Mouse (Mus musculus): ENCODE results near the gene Icos. TPM values are rescaled to one million over a fixed set of nuclear protein-coding genes. Genes with fewer than 3 reads are reported as not detected.

Icos gene
- polyA plus RNA-seq, 1 experiment from 2014 or later: 0.38 TPM

- Histone ChIP-seq H3K4me1 (ENCODE audit: control insufficient read depth, insufficient read depth, low read length) (no peaks in the 10 kb centered on the region), H3K27ac (ENCODE audit: low read depth, low read length) (no peak overlapping the region), H3K27me3 (ENCODE audit: control insufficient read depth, insufficient read depth, low read length) (no peaks in the 10 kb centered on the region), H3K9me3 (ENCODE audit: control insufficient read depth, low read length) (no peaks in the 10 kb centered on the region), H3K4me3 (ENCODE audit: low read depth, low read length) (no peak overlapping the region), H3K4me2 (ENCODE audit: low read depth) (no peak overlapping the region), H3K36me3 (ENCODE audit: control insufficient read depth, insufficient read depth, low read length) (no peaks in the 10 kb centered on the region), H3K9ac (ENCODE audit: low read length) (no peak overlapping the region)
- ATAC-seq (ENCODE audit: insufficient read depth, low FRiP score, low TSS enrichment): no peak
- WGBS: 89% methylated on average over 7 of the region's 7 CpGs
- no peak for DNase-seq (ENCODE audit: low spot score)
These were observed 24.1 kb downstream of the Icos start for GRCm38 (mm10) chr1:61001786-61002354.

- DNase-seq (ENCODE audit: low spot score) (no peak), ATAC-seq (ENCODE audit: insufficient read depth, low FRiP score, low TSS enrichment) (no peak)
- Histone ChIP-seq H3K4me3 (ENCODE audit: low read depth, low read length) (no peak overlapping the region), H3K27me3 (ENCODE audit: control insufficient read depth, insufficient read depth, low read length) (no peaks in the 10 kb centered on the region), H3K36me3 (ENCODE audit: control insufficient read depth, insufficient read depth, low read length) (no peaks in the 10 kb centered on the region), H3K9me3 (ENCODE audit: control insufficient read depth, low read length) (no peaks in the 10 kb centered on the region), H3K27ac (ENCODE audit: low read depth, low read length) (no peak overlapping the region), H3K4me2 (ENCODE audit: low read depth) (no peak overlapping the region), H3K9ac (ENCODE audit: low read length) (no peak overlapping the region), H3K4me1 (ENCODE audit: control insufficient read depth, insufficient read depth, low read length) (no peaks in the 10 kb centered on the region)
- 100% methylated on average over 2 of the region's 2 CpGs for WGBS
These were observed 28.5 kb downstream of the Icos start for GRCm38 (mm10) chr1:61006229-61006628.

GRCm38 (mm10) chr1:61007516-61007915 lies 29.8 kb downstream of the Icos start:
- Histone ChIP-seq H3K4me3 (ENCODE audit: low read depth, low read length) (no peak overlapping the region), H3K4me2 (ENCODE audit: low read depth) (no peak overlapping the region), H3K9ac (ENCODE audit: low read length) (no peak overlapping the region), H3K9me3 (ENCODE audit: control insufficient read depth, low read length) (no peaks in the 10 kb centered on the region), H3K36me3 (ENCODE audit: control insufficient read depth, insufficient read depth, low read length) (no peaks in the 10 kb centered on the region), H3K27ac (ENCODE audit: low read depth, low read length) (no peak overlapping the region), H3K4me1 (ENCODE audit: control insufficient read depth, insufficient read depth, low read length) (no peaks in the 10 kb centered on the region), H3K27me3 (ENCODE audit: control insufficient read depth, insufficient read depth, low read length) (no peaks in the 10 kb centered on the region)
- DNase-seq (ENCODE audit: low spot score) (no peak), ATAC-seq (ENCODE audit: insufficient read depth, low FRiP score, low TSS enrichment) (no peak)

- H3K27ac ChIP-seq (ENCODE audit: low read depth, low read length): no peak overlapping the region
- H3K27me3 ChIP-seq (ENCODE audit: control insufficient read depth, insufficient read depth, low read length): no peaks in the 10 kb centered on the region
- H3K9me3 ChIP-seq (ENCODE audit: control insufficient read depth, low read length): no peaks in the 10 kb centered on the region
- ATAC-seq (ENCODE audit: insufficient read depth, low FRiP score, low TSS enrichment) (no peak), DNase-seq (ENCODE audit: low spot score) (no peak)
- H3K36me3 ChIP-seq (ENCODE audit: control insufficient read depth, insufficient read depth, low read length): no peaks in the 10 kb centered on the region
- no peak overlapping the region for H3K9ac ChIP-seq (ENCODE audit: low read length)
- WGBS: 72% methylated on average over 1 of the region's 1 CpGs
- H3K4me3 ChIP-seq (ENCODE audit: low read depth, low read length): no peak overlapping the region
- H3K4me2 ChIP-seq (ENCODE audit: low read depth): no peak overlapping the region
- H3K4me1 ChIP-seq (ENCODE audit: control insufficient read depth, insufficient read depth, low read length): no peaks in the 10 kb centered on the region
These were observed 38.9 kb downstream of the Icos start for GRCm38 (mm10) chr1:61016578-61017118.

GRCm38 (mm10) chr1:61026712-61027111 lies 49.0 kb downstream of the Icos start:
- Histone ChIP-seq H3K36me3 (ENCODE audit: control insufficient read depth, insufficient read depth, low read length) (no peaks in the 10 kb centered on the region), H3K9ac (ENCODE audit: low read length) (no peak overlapping the region), H3K9me3 (ENCODE audit: control insufficient read depth, low read length) (no peaks in the 10 kb centered on the region), H3K4me3 (ENCODE audit: low read depth, low read length) (no peak overlapping the region), H3K27ac (ENCODE audit: low read depth, low read length) (no peak overlapping the region), H3K27me3 (ENCODE audit: control insufficient read depth, insufficient read depth, low read length) (no peaks in the 10 kb centered on the region), H3K4me2 (ENCODE audit: low read depth) (no peak overlapping the region), H3K4me1 (ENCODE audit: control insufficient read depth, insufficient read depth, low read length) (no peaks in the 10 kb centered on the region)
- ATAC-seq (ENCODE audit: insufficient read depth, low FRiP score, low TSS enrichment): no peak
- DNase-seq (ENCODE audit: low spot score): no peak
- WGBS: 80% methylated on average over 5 of the region's 5 CpGs

- no peak overlapping the region for H3K9ac ChIP-seq (ENCODE audit: low read length)
- no peak overlapping the region for H3K4me2 ChIP-seq (ENCODE audit: low read depth)
- ATAC-seq (ENCODE audit: insufficient read depth, low FRiP score, low TSS enrichment): no peak
- H3K27me3 ChIP-seq (ENCODE audit: control insufficient read depth, insufficient read depth, low read length): no peaks in the 10 kb centered on the region
- no peaks in the 10 kb centered on the region for H3K9me3 ChIP-seq (ENCODE audit: control insufficient read depth, low read length)
- H3K4me3 ChIP-seq (ENCODE audit: low read depth, low read length): no peak overlapping the region
- 92% methylated on average over 3 of the region's 3 CpGs for WGBS
- no peaks in the 10 kb centered on the region for H3K36me3 ChIP-seq (ENCODE audit: control insufficient read depth, insufficient read depth, low read length)
- no peak overlapping the region for H3K27ac ChIP-seq (ENCODE audit: low read depth, low read length)
- DNase-seq (ENCODE audit: low spot score): no peak
- H3K4me1 ChIP-seq (ENCODE audit: control insufficient read depth, insufficient read depth, low read length): no peaks in the 10 kb centered on the region
These were observed 49.8 kb downstream of the Icos start for GRCm38 (mm10) chr1:61027519-61027918.

GRCm38 (mm10) chr1:61029919-61030318 lies 52.2 kb downstream of the Icos start:
- ATAC-seq (ENCODE audit: insufficient read depth, low FRiP score, low TSS enrichment): no peak
- H3K36me3 ChIP-seq (ENCODE audit: control insufficient read depth, insufficient read depth, low read length): no peaks in the 10 kb centered on the region
- 57% methylated on average over 1 of the region's 1 CpGs for WGBS

GRCm38 (mm10) chr1:61030532-61030931 lies 52.8 kb downstream of the Icos start:
- H3K27ac ChIP-seq (ENCODE audit: low read depth, low read length): no peak overlapping the region
- no peak overlapping the region for H3K4me3 ChIP-seq (ENCODE audit: low read depth, low read length)
- no peak for DNase-seq (ENCODE audit: low spot score)
- no peaks in the 10 kb centered on the region for H3K4me1 ChIP-seq (ENCODE audit: control insufficient read depth, insufficient read depth, low read length)
- no peak overlapping the region for H3K4me2 ChIP-seq (ENCODE audit: low read depth)
- no peaks in the 10 kb centered on the region for H3K36me3 ChIP-seq (ENCODE audit: control insufficient read depth, insufficient read depth, low read length)
- no peaks in the 10 kb centered on the region for H3K27me3 ChIP-seq (ENCODE audit: control insufficient read depth, insufficient read depth, low read length)
- H3K9me3 ChIP-seq (ENCODE audit: control insufficient read depth, low read length): no peaks in the 10 kb centered on the region
- no peak for ATAC-seq (ENCODE audit: insufficient read depth, low FRiP score, low TSS enrichment)
- no peak overlapping the region for H3K9ac ChIP-seq (ENCODE audit: low read length)

More at GRCm38 (mm10) chr1:61029919-61030318, 52.2 kb downstream of the Icos start:
- Histone ChIP-seq H3K27me3 (ENCODE audit: control insufficient read depth, insufficient read depth, low read length) (no peaks in the 10 kb centered on the region), H3K9ac (ENCODE audit: low read length) (no peak overlapping the region), H3K27ac (ENCODE audit: low read depth, low read length) (no peak overlapping the region), H3K4me3 (ENCODE audit: low read depth, low read length) (no peak overlapping the region), H3K4me2 (ENCODE audit: low read depth) (no peak overlapping the region), H3K9me3 (ENCODE audit: control insufficient read depth, low read length) (no peaks in the 10 kb centered on the region), H3K4me1 (ENCODE audit: control insufficient read depth, insufficient read depth, low read length) (no peaks in the 10 kb centered on the region)
- DNase-seq (ENCODE audit: low spot score): no peak

- H3K27me3 ChIP-seq (ENCODE audit: control insufficient read depth, insufficient read depth, low read length): no peaks in the 10 kb centered on the region
- H3K9me3 ChIP-seq (ENCODE audit: control insufficient read depth, low read length): no peaks in the 10 kb centered on the region
- H3K4me2 ChIP-seq (ENCODE audit: low read depth): no peak overlapping the region
- no peaks in the 10 kb centered on the region for H3K4me1 ChIP-seq (ENCODE audit: control insufficient read depth, insufficient read depth, low read length)
- H3K27ac ChIP-seq (ENCODE audit: low read depth, low read length): no peak overlapping the region
- ATAC-seq (ENCODE audit: insufficient read depth, low FRiP score, low TSS enrichment) (no peak), DNase-seq (ENCODE audit: low spot score) (no peak)
- no peak overlapping the region for H3K9ac ChIP-seq (ENCODE audit: low read length)
- no peak overlapping the region for H3K4me3 ChIP-seq (ENCODE audit: low read depth, low read length)
- 82% methylated on average over 1 of the region's 1 CpGs for WGBS
- H3K36me3 ChIP-seq (ENCODE audit: control insufficient read depth, insufficient read depth, low read length): no peaks in the 10 kb centered on the region
These were observed 57.5 kb downstream of the Icos start for GRCm38 (mm10) chr1:61035270-61035669.

All from neural tube, embryonic 11.5 days (tissue).